Mouse (Mus musculus): ENCODE measurements at regions not wholly inside any gene's neighbourhood (a gene's known extent, or its start where the extent isn't known, plus 50 kb on each side); places are given as distances from the start of the nearest gene placed in this dataset.

GRCm38 (mm10) chr17:64935683-64936082 is 99.8 kb upstream of the 4930583I09Rik start:
- in situ Hi-C loops (cut with MboI; ENCODE audit: low pct_unique_long_range_greater_than_20kb in 1 of 2, low sequenced_read_pairs in 2 of 2, unreplicated experiment in 1 of 2): no loop called here

- in situ Hi-C loops (cut with MboI; ENCODE audit: low pct_unique_long_range_greater_than_20kb in 1 of 2, low sequenced_read_pairs in 2 of 2, unreplicated experiment in 1 of 2): no loop called here
Measured at GRCm38 (mm10) chr17:64934411-64934810, 98.5 kb upstream of the 4930583I09Rik start.

GRCm38 (mm10) chr17:64930816-64931428 is 95.1 kb upstream of the 4930583I09Rik start:
- in situ Hi-C loops (cut with MboI; ENCODE audit: low pct_unique_long_range_greater_than_20kb in 1 of 2, low sequenced_read_pairs in 2 of 2, unreplicated experiment in 1 of 2): no loop called here

- in situ Hi-C loops (cut with MboI; ENCODE audit: low pct_unique_long_range_greater_than_20kb in 1 of 2, low sequenced_read_pairs in 2 of 2, unreplicated experiment in 1 of 2): no loop called here
Measured at GRCm38 (mm10) chr17:64923762-64924161, 87.9 kb upstream of the 4930583I09Rik start.

- in situ Hi-C loops (cut with MboI; ENCODE audit: low pct_unique_long_range_greater_than_20kb in 1 of 2, low sequenced_read_pairs in 2 of 2, unreplicated experiment in 1 of 2): no loop called here
Measured at GRCm38 (mm10) chr17:64922235-64922634, 86.4 kb upstream of the 4930583I09Rik start.

- in situ Hi-C loops (cut with MboI; ENCODE audit: low pct_unique_long_range_greater_than_20kb in 1 of 2, low sequenced_read_pairs in 2 of 2, unreplicated experiment in 1 of 2): no loop called here
Measured at GRCm38 (mm10) chr17:64920236-64920635, 84.4 kb upstream of the 4930583I09Rik start.

GRCm38 (mm10) chr17:64917830-64918229 is 82.0 kb upstream of the 4930583I09Rik start:
- in situ Hi-C loops (cut with MboI; ENCODE audit: low pct_unique_long_range_greater_than_20kb in 1 of 2, low sequenced_read_pairs in 2 of 2, unreplicated experiment in 1 of 2): no loop called here

GRCm38 (mm10) chr17:64916657-64917056 is 80.8 kb upstream of the 4930583I09Rik start:
- in situ Hi-C loops (cut with MboI; ENCODE audit: low pct_unique_long_range_greater_than_20kb in 1 of 2, low sequenced_read_pairs in 2 of 2, unreplicated experiment in 1 of 2): no loop called here

GRCm38 (mm10) chr17:64915708-64916107 is 79.8 kb upstream of the 4930583I09Rik start:
- in situ Hi-C loops (cut with MboI; ENCODE audit: low pct_unique_long_range_greater_than_20kb in 1 of 2, low sequenced_read_pairs in 2 of 2, unreplicated experiment in 1 of 2): no loop called here

- in situ Hi-C loops (cut with MboI; ENCODE audit: low pct_unique_long_range_greater_than_20kb in 1 of 2, low sequenced_read_pairs in 2 of 2, unreplicated experiment in 1 of 2): no loop called here
Measured at GRCm38 (mm10) chr17:64915025-64915424, 79.2 kb upstream of the 4930583I09Rik start.

GRCm38 (mm10) chr17:64914302-64914701 is 78.4 kb upstream of the 4930583I09Rik start:
- in situ Hi-C loops (cut with MboI; ENCODE audit: low pct_unique_long_range_greater_than_20kb in 1 of 2, low sequenced_read_pairs in 2 of 2, unreplicated experiment in 1 of 2): no loop called here

GRCm38 (mm10) chr17:64908671-64909070 is 72.8 kb upstream of the 4930583I09Rik start:
- in situ Hi-C loops (cut with MboI; ENCODE audit: low pct_unique_long_range_greater_than_20kb in 1 of 2, low sequenced_read_pairs in 2 of 2, unreplicated experiment in 1 of 2): no loop called here

GRCm38 (mm10) chr17:64901721-64902623 is 66.1 kb upstream of the 4930583I09Rik start:
- in situ Hi-C loops (cut with MboI; ENCODE audit: low pct_unique_long_range_greater_than_20kb in 1 of 2, low sequenced_read_pairs in 2 of 2, unreplicated experiment in 1 of 2): no loop called here

GRCm38 (mm10) chr17:64897473-64897872 is 61.6 kb upstream of the 4930583I09Rik start:
- in situ Hi-C loops (cut with MboI; ENCODE audit: low pct_unique_long_range_greater_than_20kb in 1 of 2, low sequenced_read_pairs in 2 of 2, unreplicated experiment in 1 of 2): no loop called here

GRCm38 (mm10) chr17:64895886-64896285 is 60.0 kb upstream of the 4930583I09Rik start:
- in situ Hi-C loops (cut with MboI; ENCODE audit: low pct_unique_long_range_greater_than_20kb in 1 of 2, low sequenced_read_pairs in 2 of 2, unreplicated experiment in 1 of 2): no loop called here

GRCm38 (mm10) chr17:64895466-64895865 is 59.6 kb upstream of the 4930583I09Rik start:
- in situ Hi-C loops (cut with MboI; ENCODE audit: low pct_unique_long_range_greater_than_20kb in 1 of 2, low sequenced_read_pairs in 2 of 2, unreplicated experiment in 1 of 2): no loop called here

GRCm38 (mm10) chr17:64893182-64893902 is 57.5 kb upstream of the 4930583I09Rik start:
- in situ Hi-C loops (cut with MboI; ENCODE audit: low pct_unique_long_range_greater_than_20kb in 1 of 2, low sequenced_read_pairs in 2 of 2, unreplicated experiment in 1 of 2): no loop called here

Measured in mouse embryonic stem cell (cell line).